Mouse (Mus musculus): ENCODE results near the gene Slc5a12. TPM values are rescaled to one million over a fixed set of nuclear protein-coding genes. Genes with fewer than 3 reads are reported as not detected.

Slc5a12 gene
- not detected in 2 replicates for polyA plus RNA-seq (2014; fragmentation: Nextera tagmentation; extraction: Ambion mirVana)

DNA sequence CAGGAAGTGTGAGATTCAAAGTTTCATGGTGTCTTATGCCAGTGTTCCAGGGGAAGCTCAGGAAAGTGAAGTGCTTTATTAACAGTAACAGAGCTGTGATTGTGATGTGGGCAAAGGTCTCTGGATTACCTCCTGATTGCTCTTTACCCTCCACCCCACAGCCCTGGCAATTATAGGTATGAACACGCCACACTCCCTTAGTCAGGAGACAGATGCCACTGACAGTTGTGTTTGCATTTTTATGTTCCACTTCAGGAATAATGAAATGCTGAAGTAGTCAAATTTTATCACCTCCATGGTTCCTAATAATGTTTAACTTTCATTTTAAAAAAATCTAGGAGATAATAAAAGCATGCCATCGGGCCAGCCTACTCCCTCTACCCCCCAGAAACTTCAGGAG lies at the start of gene Slc5a12:
Slc5a12 (plus strand) TSS at position 367 of the 400 bp plus-strand sequence.
- H3K27ac ChIP-seq (replicated peaks; ENCODE audit: low read depth, low read length), result no peak within 1 kb of the TSS
- no peaks in the 10 kb centered on the region for H3K4me1 ChIP-seq (ENCODE audit: control insufficient read depth, insufficient read depth, low read length)
- 74% methylated on average over 2 of the region's 2 CpGs for WGBS
- ATAC-seq (replicated peaks; ENCODE audit: insufficient number of reproducible peaks, low FRiP score, low TSS enrichment, low read depth) (no peak), DNase-seq (ENCODE audit: low spot score) (no peak)
- no peaks in the 10 kb centered on the region for H3K27me3 ChIP-seq (ENCODE audit: control insufficient read depth, insufficient read depth, low read length)
- no peak within 1 kb of the TSS for H3K9ac ChIP-seq (replicated peaks; ENCODE audit: low read length)
- H3K36me3 ChIP-seq (replicated peaks; ENCODE audit: control insufficient read depth, insufficient read depth, low read depth, low read length), result no peaks in the 10 kb centered on the region
- no peak within 1 kb of the TSS for H3K4me3 ChIP-seq (ENCODE audit: low read depth, low read length)
- H3K4me2 ChIP-seq (ENCODE audit: low read depth, low read length), result no peak within 1 kb of the TSS
- H3K9me3 ChIP-seq (replicated peaks; ENCODE audit: control insufficient read depth, low read length), result no peaks in the 10 kb centered on the region

DNA sequence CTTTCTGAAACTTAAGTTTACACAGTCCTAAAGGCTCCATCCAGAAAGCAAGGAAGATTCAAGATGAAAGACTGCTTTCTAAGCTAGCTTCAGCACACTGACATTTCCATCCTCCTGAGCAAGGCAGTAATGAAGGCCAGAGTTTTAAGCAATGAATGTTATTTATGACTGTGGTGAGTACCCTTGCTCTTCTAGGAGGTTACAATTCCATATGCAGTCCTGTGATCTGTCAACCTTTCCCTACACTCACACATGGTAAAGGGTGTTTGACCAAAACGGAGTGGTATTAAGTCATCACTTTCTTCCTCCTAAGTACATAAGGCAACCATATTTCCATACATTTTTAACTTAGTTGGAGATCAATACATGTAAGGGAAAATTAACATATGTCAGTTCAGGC lies 41.0 kb upstream of the Slc5a12 start:
- no peak overlapping the region for H3K4me2 ChIP-seq (ENCODE audit: low read depth, low read length)
- ATAC-seq (replicated peaks; ENCODE audit: insufficient number of reproducible peaks, low FRiP score, low TSS enrichment, low read depth), result no peak

DNA sequence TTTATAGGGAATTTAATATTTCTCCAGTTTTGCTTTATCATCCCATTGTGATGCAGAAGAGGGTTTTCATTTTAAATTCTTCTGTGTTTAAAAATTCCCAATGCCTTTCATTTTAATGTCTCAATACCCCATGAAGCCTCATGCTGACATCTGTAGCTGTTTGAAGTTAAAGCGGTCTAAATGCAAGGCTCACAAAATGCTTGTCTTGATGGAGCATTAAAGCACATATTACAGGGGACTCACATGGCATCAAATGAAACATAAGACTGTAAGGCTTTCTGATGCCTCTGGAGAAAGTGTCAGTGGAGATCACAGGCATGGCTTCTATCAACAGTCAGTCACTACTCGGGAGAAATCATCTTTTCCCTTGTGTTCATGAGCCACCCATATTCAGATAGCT lies 34.5 kb upstream of the Slc5a12 start:
- no peaks in the 10 kb centered on the region for H3K36me3 ChIP-seq (replicated peaks; ENCODE audit: control insufficient read depth, insufficient read depth, low read depth, low read length)
- H3K4me1 ChIP-seq (ENCODE audit: control insufficient read depth, insufficient read depth, low read length), result no peaks in the 10 kb centered on the region
- H3K9me3 ChIP-seq (replicated peaks; ENCODE audit: control insufficient read depth, low read length), result no peaks in the 10 kb centered on the region
- DNase-seq (ENCODE audit: low spot score) (no peak), ATAC-seq (replicated peaks; ENCODE audit: insufficient number of reproducible peaks, low FRiP score, low TSS enrichment, low read depth) (no peak)
- H3K4me3 ChIP-seq (ENCODE audit: low read depth, low read length), result no peak overlapping the region
- H3K4me2 ChIP-seq (ENCODE audit: low read depth, low read length), result no peak overlapping the region
- 66% methylated on average over 2 of the region's 2 CpGs for WGBS
- H3K27me3 ChIP-seq (ENCODE audit: control insufficient read depth, insufficient read depth, low read length), result no peaks in the 10 kb centered on the region
- no peak overlapping the region for H3K9ac ChIP-seq (replicated peaks; ENCODE audit: low read length)
- no peak overlapping the region for H3K27ac ChIP-seq (replicated peaks; ENCODE audit: low read depth, low read length)

More for the DNA sequence above, 41.0 kb upstream of the Slc5a12 start:
- DNase-seq (ENCODE audit: low spot score), result no peak
- Histone ChIP-seq H3K4me3 (ENCODE audit: low read depth, low read length) (no peak overlapping the region), H3K27me3 (ENCODE audit: control insufficient read depth, insufficient read depth, low read length) (no peaks in the 10 kb centered on the region), H3K27ac (replicated peaks; ENCODE audit: low read depth, low read length) (no peak overlapping the region), H3K36me3 (replicated peaks; ENCODE audit: control insufficient read depth, insufficient read depth, low read depth, low read length) (no peaks in the 10 kb centered on the region), H3K4me1 (ENCODE audit: control insufficient read depth, insufficient read depth, low read length) (no peaks in the 10 kb centered on the region), H3K9ac (replicated peaks; ENCODE audit: low read length) (no peak overlapping the region), H3K9me3 (replicated peaks; ENCODE audit: control insufficient read depth, low read length) (no peaks in the 10 kb centered on the region)
- 95% methylated on average over 1 of the region's 1 CpGs for WGBS

DNA sequence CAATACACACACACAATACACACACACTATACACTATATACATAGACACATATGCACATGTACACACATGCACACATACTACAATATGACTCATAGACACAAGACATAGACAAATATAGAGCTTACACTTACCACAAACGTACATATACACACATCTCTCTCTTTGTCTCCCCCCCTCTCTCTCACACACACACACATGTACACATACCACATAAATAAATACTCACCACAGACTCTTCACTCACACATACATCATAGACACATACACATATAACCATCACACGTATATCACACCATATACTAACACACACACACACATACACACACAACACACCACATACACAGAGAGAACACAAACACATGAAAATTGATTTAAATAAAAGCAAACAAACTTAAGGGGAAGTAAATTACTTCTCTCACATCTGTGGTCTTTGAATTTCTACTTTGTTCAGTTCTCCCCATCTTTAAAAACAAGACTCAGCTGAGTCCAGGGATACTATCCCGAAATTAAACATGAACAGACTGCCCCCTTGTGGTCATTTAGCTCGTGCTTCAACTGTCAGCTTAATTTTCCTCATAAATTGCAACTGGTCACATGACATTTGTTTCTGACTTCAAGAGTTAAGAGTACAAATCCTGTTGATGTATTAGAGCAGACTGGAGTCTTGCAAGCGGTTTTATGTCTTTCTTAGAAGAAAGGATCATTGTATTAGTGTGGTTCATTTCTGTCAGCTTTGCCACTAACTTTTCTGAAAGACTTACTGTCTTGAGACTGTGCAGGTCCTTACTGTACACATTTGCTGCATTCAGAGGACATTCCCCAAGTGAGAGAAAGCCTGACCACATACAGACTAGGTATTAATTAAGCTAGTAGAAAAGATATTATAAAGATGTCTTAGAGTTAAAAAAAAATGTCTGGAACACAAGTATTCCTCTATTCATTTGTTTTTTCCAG lies 32.1 kb upstream of the Slc5a12 start:
- DNase-seq (ENCODE audit: low spot score) (peak; percentile 94), ATAC-seq (replicated peaks; ENCODE audit: insufficient number of reproducible peaks, low FRiP score, low TSS enrichment, low read depth) (peak; percentile 82)
- Histone ChIP-seq H3K9me3 (replicated peaks; ENCODE audit: control insufficient read depth, low read length) (no peaks in the 10 kb centered on the region), H3K4me3 (ENCODE audit: low read depth, low read length) (no peak overlapping the region), H3K4me1 (ENCODE audit: control insufficient read depth, insufficient read depth, low read length) (no peaks in the 10 kb centered on the region), H3K36me3 (replicated peaks; ENCODE audit: control insufficient read depth, insufficient read depth, low read depth, low read length) (no peaks in the 10 kb centered on the region), H3K9ac (replicated peaks; ENCODE audit: low read length) (no peak overlapping the region), H3K27ac (replicated peaks; ENCODE audit: low read depth, low read length) (no peak overlapping the region), H3K4me2 (ENCODE audit: low read depth, low read length) (no peak overlapping the region), H3K27me3 (ENCODE audit: control insufficient read depth, insufficient read depth, low read length) (no peaks in the 10 kb centered on the region)
- WGBS, result 41% methylated on average over 5 of the region's 5 CpGs

DNA sequence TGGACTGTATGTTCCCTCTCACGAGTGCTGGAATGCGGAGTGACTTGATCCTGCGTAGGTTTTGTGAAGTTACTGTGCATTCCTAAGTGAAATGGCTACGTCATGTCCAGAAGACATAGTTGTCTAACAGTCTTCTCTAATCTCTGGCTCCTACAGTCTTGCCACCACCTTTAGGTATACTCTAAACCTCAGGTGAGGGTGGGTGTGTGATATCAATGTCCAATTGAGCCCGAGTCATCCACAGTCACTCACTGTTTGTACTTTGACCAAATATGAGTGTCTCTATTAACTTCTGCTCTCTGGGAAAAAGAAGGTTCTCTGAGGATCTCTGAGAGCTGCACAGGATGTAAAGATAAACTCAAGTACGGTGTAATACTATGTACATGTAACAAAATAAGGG lies 10.4 kb upstream of the Slc5a12 start:
- Histone ChIP-seq H3K4me3 (ENCODE audit: low read depth, low read length) (no peak overlapping the region), H3K27ac (replicated peaks; ENCODE audit: low read depth, low read length) (no peak overlapping the region), H3K36me3 (replicated peaks; ENCODE audit: control insufficient read depth, insufficient read depth, low read depth, low read length) (no peaks in the 10 kb centered on the region), H3K4me2 (ENCODE audit: low read depth, low read length) (no peak overlapping the region), H3K27me3 (ENCODE audit: control insufficient read depth, insufficient read depth, low read length) (no peaks in the 10 kb centered on the region), H3K4me1 (ENCODE audit: control insufficient read depth, insufficient read depth, low read length) (no peaks in the 10 kb centered on the region), H3K9ac (replicated peaks; ENCODE audit: low read length) (no peak overlapping the region), H3K9me3 (replicated peaks; ENCODE audit: control insufficient read depth, low read length) (no peaks in the 10 kb centered on the region)
- ATAC-seq (replicated peaks; ENCODE audit: insufficient number of reproducible peaks, low FRiP score, low TSS enrichment, low read depth), result no peak
- no peak for DNase-seq (ENCODE audit: low spot score)
- WGBS, result 85% methylated on average over 6 of the region's 6 CpGs

DNA sequence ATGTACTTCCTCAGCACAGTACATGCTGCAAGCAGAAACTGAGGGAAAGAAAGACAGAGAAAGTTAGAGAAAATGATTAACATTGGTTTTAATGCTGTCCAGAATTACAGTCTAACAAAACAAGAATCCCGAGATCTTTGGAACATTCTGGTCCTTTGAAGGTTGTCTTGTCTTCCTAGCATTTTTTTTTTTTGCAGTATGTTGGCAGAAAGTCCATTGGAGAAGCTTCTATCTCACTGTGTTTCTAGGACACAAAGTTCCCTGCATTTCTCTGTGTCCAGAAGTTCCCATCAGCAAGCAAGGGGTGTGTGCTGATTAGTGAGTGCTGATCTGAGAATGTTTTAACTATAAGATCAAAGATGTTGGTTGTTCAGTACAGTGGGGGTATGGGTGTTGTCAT lies 7.1 kb upstream of the Slc5a12 start:
- Histone ChIP-seq H3K4me1 (ENCODE audit: control insufficient read depth, insufficient read depth, low read length) (no peaks in the 10 kb centered on the region), H3K27ac (replicated peaks; ENCODE audit: low read depth, low read length) (no peak overlapping the region), H3K36me3 (replicated peaks; ENCODE audit: control insufficient read depth, insufficient read depth, low read depth, low read length) (no peaks in the 10 kb centered on the region), H3K4me2 (ENCODE audit: low read depth, low read length) (no peak overlapping the region), H3K9ac (replicated peaks; ENCODE audit: low read length) (no peak overlapping the region), H3K27me3 (ENCODE audit: control insufficient read depth, insufficient read depth, low read length) (no peaks in the 10 kb centered on the region), H3K4me3 (ENCODE audit: low read depth, low read length) (no peak overlapping the region), H3K9me3 (replicated peaks; ENCODE audit: control insufficient read depth, low read length) (no peaks in the 10 kb centered on the region)
- DNase-seq (ENCODE audit: low spot score) (no peak), ATAC-seq (replicated peaks; ENCODE audit: insufficient number of reproducible peaks, low FRiP score, low TSS enrichment, low read depth) (no peak)
- 75% methylated on average over 1 of the region's 1 CpGs for WGBS

DNA sequence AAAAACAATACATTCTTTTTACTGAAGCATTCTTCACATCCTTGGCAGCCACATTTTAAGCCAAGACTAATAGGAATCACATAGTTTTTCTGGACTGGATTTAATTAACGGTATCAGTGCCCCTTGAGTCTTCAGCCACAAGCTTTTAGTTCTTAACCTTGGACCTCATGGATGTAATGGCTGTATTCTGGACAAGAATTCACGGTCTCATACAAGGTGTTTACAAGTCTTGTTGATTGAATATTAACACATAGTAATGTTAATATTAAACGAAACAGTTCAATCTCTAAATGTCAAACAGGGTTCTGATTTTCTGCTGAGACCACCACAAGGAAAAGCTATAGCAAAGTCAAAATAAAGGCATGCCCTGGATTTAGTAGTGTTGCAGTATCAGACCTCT lies 4.8 kb upstream of the Slc5a12 start:
- Histone ChIP-seq H3K27ac (replicated peaks; ENCODE audit: low read depth, low read length) (no peak overlapping the region), H3K4me1 (ENCODE audit: control insufficient read depth, insufficient read depth, low read length) (no peaks in the 10 kb centered on the region), H3K9ac (replicated peaks; ENCODE audit: low read length) (no peak overlapping the region), H3K36me3 (replicated peaks; ENCODE audit: control insufficient read depth, insufficient read depth, low read depth, low read length) (no peaks in the 10 kb centered on the region), H3K4me2 (ENCODE audit: low read depth, low read length) (no peak overlapping the region), H3K4me3 (ENCODE audit: low read depth, low read length) (no peak overlapping the region), H3K27me3 (ENCODE audit: control insufficient read depth, insufficient read depth, low read length) (no peaks in the 10 kb centered on the region), H3K9me3 (replicated peaks; ENCODE audit: control insufficient read depth, low read length) (no peaks in the 10 kb centered on the region)
- ATAC-seq (replicated peaks; ENCODE audit: insufficient number of reproducible peaks, low FRiP score, low TSS enrichment, low read depth), result no peak
- WGBS, result 53% methylated on average over 3 of the region's 3 CpGs
- no peak for DNase-seq (ENCODE audit: low spot score)

DNA sequence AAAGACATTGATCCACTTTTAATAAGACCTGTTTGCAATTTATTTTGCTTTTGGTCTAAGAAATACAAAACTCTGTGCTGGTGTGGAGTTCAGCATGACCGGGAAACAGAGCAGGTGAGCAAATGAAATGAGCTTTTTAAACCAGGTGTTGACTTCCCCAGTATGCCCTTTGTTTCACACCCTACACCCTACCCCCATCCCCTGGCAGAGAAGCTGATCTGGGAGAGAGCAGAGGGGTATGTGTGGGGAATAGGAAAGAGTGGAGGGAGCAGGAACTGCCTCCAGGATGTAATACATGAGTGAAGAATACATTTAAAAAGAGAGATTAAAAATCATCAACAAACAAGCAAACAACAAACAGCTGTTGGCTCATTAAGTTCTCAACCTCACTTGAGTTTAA lies 47.3 kb downstream of the Slc5a12 start:
- H3K9me3 ChIP-seq (replicated peaks; ENCODE audit: control insufficient read depth, low read length), result no peaks in the 10 kb centered on the region
- DNase-seq (ENCODE audit: low spot score) (no peak), ATAC-seq (replicated peaks; ENCODE audit: insufficient number of reproducible peaks, low FRiP score, low TSS enrichment, low read depth) (no peak)
- H3K4me2 ChIP-seq (ENCODE audit: low read depth, low read length), result no peak overlapping the region
- no peaks in the 10 kb centered on the region for H3K27me3 ChIP-seq (ENCODE audit: control insufficient read depth, insufficient read depth, low read length)
- H3K4me3 ChIP-seq (ENCODE audit: low read depth, low read length), result no peak overlapping the region
- H3K36me3 ChIP-seq (replicated peaks; ENCODE audit: control insufficient read depth, insufficient read depth, low read depth, low read length), result no peaks in the 10 kb centered on the region
- no peak overlapping the region for H3K9ac ChIP-seq (replicated peaks; ENCODE audit: low read length)
- no peak overlapping the region for H3K27ac ChIP-seq (replicated peaks; ENCODE audit: low read depth, low read length)
- WGBS, result 54% methylated on average over 1 of the region's 1 CpGs
- H3K4me1 ChIP-seq (ENCODE audit: control insufficient read depth, insufficient read depth, low read length), result no peaks in the 10 kb centered on the region

Measured in embryonic facial prominence, embryonic 11.5 days (tissue).